Mouse (Mus musculus): ENCODE data around the gene Rrp9. TPM values are rescaled to one million over a fixed set of nuclear protein-coding genes. Genes with fewer than 3 reads are reported as not detected.

The Rrp9 gene
- polyA plus RNA-seq, 1 experiment, result 496 TPM

DNA sequence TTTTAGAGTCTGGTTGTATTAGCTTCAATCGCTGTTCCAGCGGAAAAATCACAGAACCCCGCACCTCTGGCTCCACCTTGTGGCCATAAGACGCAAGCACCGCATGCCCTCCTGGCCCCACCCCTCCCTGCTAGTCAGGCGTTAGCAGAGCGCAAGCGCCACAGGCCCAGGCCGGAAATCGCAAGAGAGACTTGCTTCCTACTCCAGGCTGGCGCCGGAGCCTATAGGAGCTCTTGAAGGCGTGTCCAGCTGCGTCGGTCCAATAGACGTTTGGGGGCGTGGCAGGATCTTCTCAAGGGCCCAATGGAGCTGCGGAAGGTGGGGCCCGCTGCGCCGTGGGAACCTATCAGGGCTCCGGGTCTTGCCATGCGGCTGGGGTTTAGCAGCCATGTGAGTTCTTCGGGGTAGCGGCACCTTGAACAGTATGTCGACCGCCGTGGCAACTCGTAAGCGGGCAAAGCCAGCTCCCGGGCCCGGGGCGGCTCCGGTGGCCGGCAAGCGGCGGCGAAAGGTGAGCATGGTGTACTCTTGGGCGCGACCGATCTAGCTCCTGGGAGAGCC, 1.2 kb downstream of the Rrp9 start, which contains the start of gene Parp3:
Gene Parp3, minus strand, starts transcription at position 26 of the 561 bp plus-strand sequence.
- TF ChIP-seq GATA1 (IDR thresholded peaks at IDR 0.05; ENCODE audit: low read length), result no peak

DNA sequence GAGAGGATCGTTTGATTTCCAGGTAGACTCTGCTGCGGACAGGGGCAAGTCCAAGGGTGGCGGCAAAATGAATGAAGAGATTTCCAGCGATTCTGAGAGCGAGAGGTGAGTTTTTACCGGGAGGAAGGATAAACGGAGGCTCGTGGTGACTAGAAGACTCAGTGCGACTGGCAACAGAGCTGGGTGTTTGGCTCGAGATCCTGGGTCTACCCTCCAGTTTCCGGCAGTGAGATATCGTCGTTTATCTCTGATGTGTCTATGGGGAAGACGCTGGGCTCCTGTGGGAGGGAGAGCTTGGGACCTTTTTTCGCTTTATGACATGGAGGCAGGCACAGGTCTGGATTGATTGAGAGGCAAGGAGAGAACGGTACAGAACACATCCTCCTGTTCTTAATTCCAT, 1.9 kb downstream of the Rrp9 start:
- no peak for TF ChIP-seq GATA1 (IDR thresholded peaks at IDR 0.05; ENCODE audit: low read length)

DNA sequence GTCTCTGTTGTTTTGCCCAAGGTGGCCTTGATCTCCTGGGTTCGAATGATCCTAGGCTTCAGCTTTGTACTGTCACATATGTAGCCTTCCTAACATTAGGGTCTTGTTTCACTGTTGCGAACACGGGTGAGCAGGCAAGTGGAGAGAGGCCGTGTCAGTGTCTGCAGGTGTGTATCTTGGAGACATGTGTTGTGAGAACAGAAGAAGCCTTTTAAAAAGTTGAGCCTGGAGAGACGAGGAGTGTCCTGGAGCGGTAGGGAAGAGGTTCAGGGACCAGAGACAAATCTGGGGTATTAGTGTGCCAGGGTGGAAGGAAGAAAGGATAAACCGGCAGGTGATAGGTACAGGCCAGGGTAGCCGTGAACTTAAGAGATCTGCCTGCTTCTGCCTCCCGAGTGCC, 2.3 kb downstream of the Rrp9 start:
- TF ChIP-seq GATA1 (IDR thresholded peaks at IDR 0.05; ENCODE audit: low read length), result no peak

DNA sequence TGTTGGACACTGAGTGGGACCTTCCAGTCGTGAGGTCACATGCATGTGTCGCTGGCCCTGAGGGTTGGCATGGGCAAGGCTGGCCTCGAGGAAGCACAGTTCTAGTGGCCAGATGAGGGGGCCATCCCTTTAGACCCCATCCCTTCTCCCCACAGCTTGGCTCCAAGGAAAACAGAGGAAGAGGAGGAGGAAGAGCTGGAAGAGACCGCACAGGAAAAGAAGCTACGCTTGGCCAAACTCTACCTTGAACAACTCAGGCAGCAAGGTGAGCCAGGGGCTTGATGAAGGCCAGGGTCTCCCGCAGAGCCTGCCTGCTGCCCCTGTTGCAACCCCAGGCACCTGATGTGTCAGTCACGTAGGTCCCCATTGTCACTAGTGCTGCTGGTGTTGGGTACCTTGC, 4.8 kb downstream of the Rrp9 start:
- TF ChIP-seq GATA1 (IDR thresholded peaks at IDR 0.05; ENCODE audit: low read length), result no peak

- no peak for TF ChIP-seq GATA1 (IDR thresholded peaks at IDR 0.05; ENCODE audit: low read length)
Measured at GRCm38 (mm10) chr9:106481075-106481474, 5.3 kb downstream of the Rrp9 start.

DNA sequence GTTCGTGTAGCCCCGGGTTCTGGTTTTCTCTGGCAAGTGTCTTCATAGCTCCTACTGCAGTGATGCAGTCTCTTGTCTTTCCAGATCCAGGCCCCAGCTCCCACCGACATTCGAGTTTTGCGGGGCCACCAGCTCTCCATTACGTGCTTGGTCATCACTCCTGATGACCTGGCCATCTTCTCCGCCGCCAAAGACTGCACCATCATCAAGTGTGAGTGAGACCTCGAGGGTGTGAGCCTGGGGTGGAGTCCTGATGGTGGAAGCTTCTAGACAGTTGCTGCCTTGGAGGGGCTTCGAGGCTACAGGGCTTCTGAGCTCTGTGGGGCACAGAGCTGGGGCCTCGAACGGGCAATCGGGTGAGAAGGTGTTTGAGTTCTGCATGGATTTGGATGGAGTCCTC, 5.9 kb downstream of the Rrp9 start:
- TF ChIP-seq GATA1 (IDR thresholded peaks at IDR 0.05; ENCODE audit: low read length), result no peak

DNA sequence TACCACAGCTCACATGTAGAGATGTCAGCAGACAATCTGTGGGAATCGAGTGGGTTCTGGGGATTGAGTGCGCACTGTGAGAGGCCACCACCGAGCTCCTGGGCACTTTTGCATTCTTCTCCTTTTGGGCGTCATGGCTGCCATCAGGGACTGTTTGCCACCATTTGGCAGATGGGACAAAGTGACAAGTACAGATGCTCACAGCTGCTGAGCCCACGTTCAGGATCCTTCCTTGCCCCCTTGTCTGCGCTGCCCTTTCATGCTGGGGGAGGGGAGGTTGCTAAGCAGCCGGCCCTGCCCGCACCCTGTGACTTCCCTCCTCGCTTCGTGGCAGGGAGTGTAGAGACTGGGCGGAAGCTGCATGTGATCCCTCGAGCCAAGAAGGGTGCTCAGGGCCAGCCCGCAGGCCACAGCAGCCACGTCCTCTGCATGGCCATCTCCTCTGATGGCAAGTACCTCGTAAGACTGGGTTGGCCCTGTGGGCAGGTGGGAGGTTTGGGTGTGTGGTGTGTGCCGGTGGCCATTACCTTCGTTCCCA, 6.9 kb downstream of the Rrp9 start:
- TF ChIP-seq GATA1 (IDR thresholded peaks at IDR 0.05; ENCODE audit: low read length), result no peak

GRCm38 (mm10) chr9:106483136-106483535, 7.4 kb downstream of the Rrp9 start:
- no peak for TF ChIP-seq GATA1 (IDR thresholded peaks at IDR 0.05; ENCODE audit: low read length)

GRCm38 (mm10) chr9:106483606-106484005, 7.8 kb downstream of the Rrp9 start:
- no peak for TF ChIP-seq GATA1 (IDR thresholded peaks at IDR 0.05; ENCODE audit: low read length)

DNA sequence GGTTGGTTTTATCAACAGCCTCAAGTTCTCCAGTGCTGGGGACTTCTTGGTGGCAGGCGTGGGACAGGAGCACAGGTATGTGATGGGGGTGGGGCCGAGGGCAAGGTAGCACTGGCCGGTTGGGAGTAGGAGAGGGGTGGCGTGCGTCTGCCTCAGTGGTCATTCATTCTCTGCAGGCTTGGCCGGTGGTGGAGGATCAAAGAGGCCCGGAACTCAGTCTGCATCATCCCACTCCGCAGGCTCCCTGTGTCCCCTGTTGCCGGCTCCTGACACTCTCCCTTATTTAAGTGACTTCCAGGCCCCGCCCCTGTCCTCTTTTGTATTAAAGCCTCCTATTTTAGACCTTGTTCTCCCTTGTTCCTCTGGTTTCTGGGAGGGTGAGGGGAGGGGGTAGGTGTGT, 9.3 kb downstream of the Rrp9 start:
- TF ChIP-seq GATA1 (IDR thresholded peaks at IDR 0.05; ENCODE audit: low read length), result no peak

DNA sequence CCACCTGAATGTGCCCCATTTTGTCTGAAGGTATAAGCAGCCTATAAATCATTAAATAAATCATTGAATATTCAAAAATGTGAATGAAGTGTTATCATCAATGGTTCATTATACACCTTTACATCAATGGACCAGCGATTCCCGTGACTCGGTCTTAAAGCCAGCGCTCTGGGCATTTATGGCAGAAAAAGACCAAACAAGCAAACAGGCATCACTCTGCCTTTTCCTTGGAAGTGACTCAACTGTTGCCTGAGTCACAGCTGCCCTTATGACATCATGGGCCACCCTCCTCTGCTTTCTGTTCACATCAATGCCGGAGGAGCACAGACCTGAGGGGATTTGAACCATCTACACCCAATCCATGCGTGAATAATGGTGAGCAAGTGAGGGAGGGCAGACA, 23.9 kb downstream of the Rrp9 start, which contains the start of gene Iqcf1:
Gene Iqcf1, plus strand, starts transcription at position 301 of the 400 bp plus-strand sequence.
- no peak for TF ChIP-seq GATA1 (IDR thresholded peaks at IDR 0.05; ENCODE audit: low read length)

DNA sequence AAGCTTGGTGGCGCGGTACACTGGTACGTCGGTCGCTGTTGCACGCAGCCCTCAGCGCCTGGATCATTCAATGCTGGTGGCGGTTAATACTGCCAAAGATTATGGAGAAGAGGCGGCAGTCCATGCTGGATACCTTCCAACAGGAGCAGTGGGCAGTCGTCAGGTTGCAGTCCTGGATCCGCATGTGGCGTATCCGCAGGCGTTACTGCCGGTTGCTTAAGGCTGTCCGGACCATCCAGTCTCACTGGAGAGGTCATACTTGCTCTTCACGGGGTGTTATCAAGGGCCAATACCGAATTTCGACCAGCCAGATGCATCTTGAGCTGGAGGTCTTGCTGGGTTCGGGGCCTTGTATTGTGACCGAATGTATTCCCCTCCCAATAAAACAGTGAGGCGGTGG, 26.1 kb downstream of the Rrp9 start:
- TF ChIP-seq GATA1 (IDR thresholded peaks at IDR 0.05; ENCODE audit: low read length), result no peak

DNA sequence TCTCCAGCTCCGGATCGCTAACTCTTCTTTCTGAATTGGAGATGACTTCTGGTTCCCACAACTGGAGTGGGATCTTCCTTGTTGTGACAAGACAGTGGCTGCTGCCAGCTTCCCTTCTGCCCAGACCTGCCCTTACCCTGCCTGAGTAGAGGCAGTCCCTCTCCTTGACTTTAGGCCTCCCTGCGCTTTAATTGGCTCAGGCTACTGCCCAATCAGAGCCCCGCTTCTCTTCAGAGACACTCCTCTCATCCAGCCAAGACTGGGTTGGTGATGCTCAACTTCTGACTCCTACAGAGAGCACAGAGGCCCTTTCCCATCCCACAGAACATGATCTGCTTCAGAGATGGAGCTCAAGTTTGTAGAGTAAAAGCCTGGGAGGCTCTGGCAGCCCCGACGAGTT, 28.5 kb downstream of the Rrp9 start:
- no peak for TF ChIP-seq GATA1 (IDR thresholded peaks at IDR 0.05; ENCODE audit: low read length)

GRCm38 (mm10) chr9:106509356-106509755, 33.6 kb downstream of the Rrp9 start:
- no peak for TF ChIP-seq GATA1 (IDR thresholded peaks at IDR 0.05; ENCODE audit: low read length)

DNA sequence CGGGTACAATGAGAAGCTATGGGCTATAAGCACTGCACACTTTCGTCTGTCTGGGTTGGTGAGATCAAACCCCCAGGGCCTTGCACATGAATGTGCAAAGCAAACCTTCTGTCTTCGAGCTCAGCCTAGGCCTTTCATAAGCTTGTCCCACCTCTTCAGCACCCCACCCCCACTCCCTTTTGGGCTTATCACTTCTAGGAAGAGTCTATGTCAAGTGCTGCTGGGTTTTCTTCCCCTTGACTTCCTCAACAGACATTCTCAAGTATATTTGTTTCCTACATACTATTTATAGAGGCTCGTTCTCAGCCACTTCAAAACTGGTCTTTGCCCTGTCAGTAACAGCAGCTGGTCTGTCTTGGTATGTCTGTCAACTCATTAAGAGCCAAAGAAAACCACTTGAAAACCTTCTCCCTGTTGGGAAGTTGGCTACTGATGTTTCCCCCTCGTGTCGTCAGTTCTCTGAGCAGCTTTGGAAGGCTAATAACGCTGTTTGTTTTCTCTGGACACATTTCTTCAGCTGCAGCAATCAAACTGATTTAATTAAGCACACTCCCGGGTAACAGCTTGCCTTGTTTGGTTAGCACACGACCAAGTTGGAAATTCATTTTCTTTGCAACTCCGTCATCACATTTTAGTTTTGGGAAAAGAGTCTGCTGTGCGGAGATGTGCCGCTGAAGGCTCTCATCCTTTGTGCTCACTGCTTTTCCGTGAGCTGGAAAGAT, 37.1 kb downstream of the Rrp9 start:
- no peak for TF ChIP-seq GATA1 (IDR thresholded peaks at IDR 0.05; ENCODE audit: low read length)

DNA sequence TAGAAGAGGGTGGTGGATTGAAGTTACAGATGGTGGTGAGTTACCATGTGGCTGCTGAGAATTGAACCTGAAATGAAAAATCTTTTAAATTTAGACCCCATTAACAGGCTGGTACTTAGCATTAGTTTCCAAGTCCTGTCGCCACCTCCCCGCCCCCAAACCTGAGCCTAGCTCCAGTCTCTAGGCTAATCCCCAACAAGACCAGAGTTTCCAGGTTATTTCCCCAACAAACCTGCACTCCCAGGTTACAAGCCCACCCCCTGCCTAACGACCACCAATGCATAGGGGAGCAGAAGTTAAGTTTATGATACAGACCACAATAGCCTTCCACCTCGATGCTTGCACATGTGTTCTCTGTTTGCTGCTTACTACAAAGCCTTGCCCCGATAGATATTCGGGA, 37.8 kb downstream of the Rrp9 start:
- no peak for TF ChIP-seq GATA1 (IDR thresholded peaks at IDR 0.05; ENCODE audit: low read length)

GRCm38 (mm10) chr9:106514273-106514672, 38.5 kb downstream of the Rrp9 start, which contains the start of gene Iqcf5:
Gene Iqcf5 (plus strand): TSS chr9:106514573.
- TF ChIP-seq GATA1 (IDR thresholded peaks at IDR 0.05; ENCODE audit: low read length), result no peak
